Comparison of ENCODE assay signal across 24 mouse cellular contexts in genomic region chr1:90780446-90780845, GRCm38 (mm10).
DNase-seq lines count a peak whose midpoint lies in the region; ATAC-seq and TF ChIP-seq lines count a peak whose summit lies in the region.
"Had no signal": no experiment of that assay in that cellular context is flagged by ENCODE, and none has a peak within 500 bp of the region (broad histone marks: within the 10 kb centered on the region; RNA-seq: fewer than 3 reads in every experiment).

No protein-coding gene starts in this region.

- TF ChIP-seq CTCF in hindbrain, postnatal 0 days (IDR thresholded peaks at IDR 0.05; ENCODE audit: low read depth), result no peak

- 72% methylated on average over 1 of the region's 1 CpGs for WGBS in hindbrain, postnatal 0 days
- WGBS in hindbrain, embryonic 13.5 days, result 96% methylated on average over 1 of the region's 1 CpGs

- H3K36me3 ChIP-seq in hindbrain, postnatal 0 days (ENCODE audit: insufficient read depth, low read length), result no peaks in the 10 kb centered on the region
- no peaks in the 10 kb centered on the region for H3K36me3 ChIP-seq in hindbrain, embryonic 13.5 days
- H3K36me3 ChIP-seq: heart, embryonic 12.5 days; hindbrain, embryonic 10.5 days had no signal

- H3K27ac ChIP-seq in hindbrain, postnatal 0 days, result no peak overlapping the region
- H3K27ac ChIP-seq in hindbrain, embryonic 13.5 days, result no peak overlapping the region
- H3K27ac ChIP-seq: embryonic facial prominence, embryonic 12.5 days; embryonic facial prominence, embryonic 15.5 days; heart, embryonic 15.5 days; hindbrain, embryonic 10.5 days; hindbrain, embryonic 14.5 days had no signal

- no peak overlapping the region for H3K4me3 ChIP-seq in hindbrain, postnatal 0 days (ENCODE audit: low read length)
- H3K4me3 ChIP-seq in hindbrain, embryonic 13.5 days, result no peak overlapping the region
- H3K4me3 ChIP-seq: embryonic facial prominence, embryonic 12.5 days; embryonic facial prominence, embryonic 15.5 days; heart, embryonic 12.5 days; heart, embryonic 15.5 days; hindbrain, embryonic 10.5 days had no signal

- DNase-seq in adrenal gland, postnatal 10 days, result peak; percentile 21
- no peak for DNase-seq in adrenal gland, adult 2 months
- DNase-seq in hindbrain, postnatal 0 days (ENCODE audit: low spot score), result peak; percentile 34
- peak; percentile 75 for DNase-seq in Muller cell, postnatal 12 days (ENCODE audit: inconsistent ontology term)
- DNase-seq in T-cell, adult 2 months (ENCODE audit: low spot score), result no peak
- DNase-seq: adrenal gland, postnatal 14 days; cerebellum, adult 18-20 months; cerebellum, adult 9-10 months; cerebellum, postnatal 25 days; forebrain, postnatal 0 days; gastrocnemius, postnatal 36 days; heart, postnatal 10 days; heart, postnatal 36 days; kidney, adult 2 months had no signal

- no peaks in the 10 kb centered on the region for H3K9me3 ChIP-seq in hindbrain, postnatal 0 days (ENCODE audit: low read length)
- H3K9me3 ChIP-seq in hindbrain, embryonic 13.5 days, result no peaks in the 10 kb centered on the region
- H3K9me3 ChIP-seq: embryonic facial prominence, embryonic 12.5 days; embryonic facial prominence, embryonic 15.5 days; heart, embryonic 12.5 days; heart, embryonic 15.5 days; hindbrain, embryonic 10.5 days had no signal

- H3K27me3 ChIP-seq in hindbrain, postnatal 0 days (ENCODE audit: insufficient read depth, low read length), result no peaks in the 10 kb centered on the region
- H3K27me3 ChIP-seq in hindbrain, embryonic 13.5 days, result no peaks in the 10 kb centered on the region
- H3K27me3 ChIP-seq: embryonic facial prominence, embryonic 12.5 days; embryonic facial prominence, embryonic 15.5 days; heart, embryonic 12.5 days; heart, embryonic 15.5 days; Patski had no signal

- no peak overlapping the region for H3K9ac ChIP-seq in hindbrain, postnatal 0 days (replicated peaks; ENCODE audit: low read length)
- H3K9ac ChIP-seq in hindbrain, embryonic 13.5 days, result no peak overlapping the region
- H3K9ac ChIP-seq: embryonic facial prominence, embryonic 12.5 days; embryonic facial prominence, embryonic 15.5 days; forebrain, postnatal 0 days; heart, embryonic 12.5 days; heart, embryonic 15.5 days; hindbrain, embryonic 14.5 days had no signal

- no peaks in the 10 kb centered on the region for H3K4me1 ChIP-seq in hindbrain, postnatal 0 days (ENCODE audit: insufficient read depth, low read length)
- peaks cover 4% of the 10 kb centered on the region for H3K4me1 ChIP-seq in hindbrain, embryonic 13.5 days (replicated peaks)

- ATAC-seq in hindbrain, postnatal 0 days, result no peak
- ATAC-seq in hindbrain, embryonic 13.5 days (ENCODE audit: low FRiP score), result no peak
- ATAC-seq: forebrain, embryonic 14.5 days; forebrain, postnatal 0 days; intestine, postnatal 0 days; Patski had no signal

- no peak overlapping the region for H3K4me2 ChIP-seq in hindbrain, postnatal 0 days (ENCODE audit: low read depth, low read length)
- H3K4me2 ChIP-seq in hindbrain, embryonic 13.5 days, result no peak overlapping the region
- H3K4me2 ChIP-seq: embryonic facial prominence, embryonic 12.5 days; embryonic facial prominence, embryonic 15.5 days; heart, embryonic 12.5 days; heart, embryonic 15.5 days; hindbrain, embryonic 14.5 days had no signal

Comparison
In these comparisons a context has a peak if more than half of its experiments do, and no peak if none do; other contexts are left out.
1. DNase-seq: peak in adrenal gland, postnatal 10 days (single experiment), hindbrain, postnatal 0 days (single experiment) and Muller cell, postnatal 12 days (single experiment); none in adrenal gland, adult 2 months (single experiment) and T-cell, adult 2 months (single experiment).